Mouse (Mus musculus) limb, embryonic 12.5 days (tissue): ENCODE data around the gene Hoxc11. TPM values are rescaled to one million over a fixed set of nuclear protein-coding genes. Genes with fewer than 3 reads are reported as not detected.
A peak's percentile ranks its signal among the peaks of the same experiment; 100 is the strongest.

Experiments used
- ATAC-seq: fragments of 200-750 bp; cut with Nextera tagmentation; 2 replicates; pipeline ENCODE4 v1.8.0; 2017; ENCODE audit warnings: low read depth, moderate TSS enrichment; ENCODE audit not compliant: insufficient number of reproducible peaks, insufficient read depth, low FRiP score, low TSS enrichment
- H3K27ac ChIP-seq: fragments of 300-500 bp; sonication (generic); 2 replicates; pipeline ENCODE4 v1.5.1; 2016; ENCODE audit warnings: mild to moderate bottlenecking, moderate library complexity
- H3K27me3 ChIP-seq: fragments of 300-500 bp; sonication (generic); 2 replicates; pipeline ENCODE4 v1.6.1; 2016; ENCODE audit warnings: mild to moderate bottlenecking, moderate library complexity
- H3K36me3 ChIP-seq: fragments of 300-500 bp; sonication (generic); 2 replicates; pipeline ENCODE4 v1.6.1; 2016; ENCODE audit warnings: mild to moderate bottlenecking, moderate library complexity
- H3K4me1 ChIP-seq: fragments of 300-500 bp; sonication (generic); replicated peaks from 2 replicates; pipeline ENCODE4 v1.6.1; 2016
- H3K4me2 ChIP-seq: fragments of 300-500 bp; sonication (generic); 2 replicates; pipeline ENCODE4 v1.6.1; 2016; ENCODE audit warnings: mild to moderate bottlenecking, moderate library complexity
- H3K4me3 ChIP-seq: fragments of 300-500 bp; sonication (generic); replicated peaks from 2 replicates; pipeline ENCODE4 v1.5.1; 2016; ENCODE audit warnings: mild to moderate bottlenecking
- H3K9ac ChIP-seq: fragments of 300-500 bp; sonication (generic); replicated peaks from 2 replicates; pipeline ENCODE4 v1.6.1; 2016; ENCODE audit warnings: mild to moderate bottlenecking, moderate library complexity
- H3K9me3 ChIP-seq: fragments of 300-500 bp; sonication (generic); 2 replicates; pipeline ENCODE4 v1.6.1; 2016; ENCODE audit warnings: mild to moderate bottlenecking, moderate library complexity
- WGBS: fragments of 180-500 bp; shearing (Covaris S2); methylation state at CpG from one replicate; pipeline ENCODE4 v1.1.7; 2016; 5-methylcytosine and 5-hydroxymethylcytosine counted together
- polyA plus RNA-seq: library from polyadenylated mRNA; unstranded; fragments of >200 nt; fragmentation: Nextera tagmentation; extraction: Ambion mirVana; gene quantifications from 2 replicates; pipeline ENCODE4 v1.2.1, GENCODE M21; 2016

Hoxc11 gene
- polyA plus RNA-seq, 1 experiment from 2014 or later = 5.2 TPM

- Histone ChIP-seq H3K4me3 (no peak overlapping the region), H3K27me3 (peaks cover 100% of the 10 kb centered on the region), H3K9me3 (no peaks in the 10 kb centered on the region), H3K4me2 (no peak overlapping the region), H3K36me3 (no peaks in the 10 kb centered on the region), H3K27ac (no peak overlapping the region), H3K4me1 (peaks cover 33% of the 10 kb centered on the region), H3K9ac (no peak overlapping the region)
- 23% methylated on average over 5 of the region's 5 CpGs for WGBS
- no peak for ATAC-seq
Observed at GRCm38 (mm10) chr15:102988078-102988477, 33.9 kb downstream of the Hoxc11 start.

- no peak for ATAC-seq
- H3K4me1 ChIP-seq = peaks cover 16% of the 10 kb centered on the region
Observed at GRCm38 (mm10) chr15:102990461-102991397, 36.5 kb downstream of the Hoxc11 start, which contains the start of gene Hoxc8. Gene Hoxc8 (plus strand): TSS chr15:102990607.

GRCm38 (mm10) chr15:102991782-102992181 is 37.6 kb downstream of the Hoxc11 start:
- Histone ChIP-seq H3K27me3 (peaks cover 96% of the 10 kb centered on the region), H3K4me2 (peak overlapping the region; percentile 30; the same call in 1 of the 2 replicates), H3K4me1 (peaks cover 22% of the 10 kb centered on the region), H3K9ac (no peak overlapping the region), H3K4me3 (no peak overlapping the region), H3K36me3 (no peaks in the 10 kb centered on the region), H3K27ac (no peak overlapping the region), H3K9me3 (no peaks in the 10 kb centered on the region)
- ATAC-seq = no peak
- 5% methylated on average over 7 of the region's 7 CpGs for WGBS

More at GRCm38 (mm10) chr15:102990461-102991397, 36.5 kb downstream of the Hoxc11 start, which contains the start of gene Hoxc8:
- WGBS = 2% methylated on average over 69 of the region's 69 CpGs
- no peaks in the 10 kb centered on the region for H3K36me3 ChIP-seq
- H3K4me3 ChIP-seq = peak within 1 kb of the TSS; percentile 34
- peaks cover 96% of the 10 kb centered on the region for H3K27me3 ChIP-seq
- H3K4me2 ChIP-seq = peak within 1 kb of the TSS; percentile 63
- H3K9ac ChIP-seq = peak within 1 kb of the TSS; percentile 51
- no peaks in the 10 kb centered on the region for H3K9me3 ChIP-seq
- H3K27ac ChIP-seq = no peak within 1 kb of the TSS

- peaks cover 95% of the 10 kb centered on the region for H3K27me3 ChIP-seq
- WGBS = 5% methylated on average over 11 of the region's 11 CpGs
- no peak overlapping the region for H3K27ac ChIP-seq
- H3K9me3 ChIP-seq = no peaks in the 10 kb centered on the region
- H3K4me2 ChIP-seq = peak overlapping the region; percentile 30; the same call in 1 of the 2 replicates
- no peaks in the 10 kb centered on the region for H3K36me3 ChIP-seq
- ATAC-seq = no peak
- H3K9ac ChIP-seq = no peak overlapping the region
- peaks cover 24% of the 10 kb centered on the region for H3K4me1 ChIP-seq
- no peak overlapping the region for H3K4me3 ChIP-seq
Observed at GRCm38 (mm10) chr15:102992206-102992605, 38.0 kb downstream of the Hoxc11 start.

GRCm38 (mm10) chr15:102992863-102993262 is 38.6 kb downstream of the Hoxc11 start:
- H3K9me3 ChIP-seq = no peaks in the 10 kb centered on the region
- ATAC-seq = no peak
- WGBS = 13% methylated on average over 3 of the region's 3 CpGs
- H3K4me1 ChIP-seq = peaks cover 31% of the 10 kb centered on the region
- no peak overlapping the region for H3K4me2 ChIP-seq
- no peaks in the 10 kb centered on the region for H3K36me3 ChIP-seq
- H3K4me3 ChIP-seq = no peak overlapping the region
- no peak overlapping the region for H3K9ac ChIP-seq
- H3K27me3 ChIP-seq = peaks cover 95% of the 10 kb centered on the region
- no peak overlapping the region for H3K27ac ChIP-seq

- H3K27me3 ChIP-seq = peaks cover 95% of the 10 kb centered on the region
- H3K4me1 ChIP-seq = peaks cover 59% of the 10 kb centered on the region
- no peak overlapping the region for H3K27ac ChIP-seq
Observed at GRCm38 (mm10) chr15:102996548-102996947, 42.3 kb downstream of the Hoxc11 start.

GRCm38 (mm10) chr15:102997431-102997830 is 43.2 kb downstream of the Hoxc11 start:
- H3K9me3 ChIP-seq = no peaks in the 10 kb centered on the region
- peak overlapping the region; percentile 66 for H3K4me2 ChIP-seq
- peak overlapping the region; percentile 43 for H3K4me3 ChIP-seq
- H3K27ac ChIP-seq = no peak overlapping the region
- WGBS = 5% methylated on average over 3 of the region's 3 CpGs
- no peak overlapping the region for H3K9ac ChIP-seq
- no peaks in the 10 kb centered on the region for H3K36me3 ChIP-seq
- H3K4me1 ChIP-seq = peaks cover 61% of the 10 kb centered on the region
- ATAC-seq = no peak
- peaks cover 95% of the 10 kb centered on the region for H3K27me3 ChIP-seq

More at GRCm38 (mm10) chr15:102996548-102996947, 42.3 kb downstream of the Hoxc11 start:
- no peak for ATAC-seq
- under 1% methylated on average over 9 of the region's 9 CpGs for WGBS
- Histone ChIP-seq H3K4me2 (peak overlapping the region; percentile 15; the same call in 1 of the 2 replicates), H3K4me3 (no peak overlapping the region), H3K9me3 (no peaks in the 10 kb centered on the region), H3K9ac (no peak overlapping the region), H3K36me3 (no peaks in the 10 kb centered on the region)

GRCm38 (mm10) chr15:102997939-102998355 is 43.7 kb downstream of the Hoxc11 start, which contains the start of gene Hoxc6:
Gene Hoxc6 (plus strand): TSS chr15:102998257.
- Histone ChIP-seq H3K27me3 (peaks cover 95% of the 10 kb centered on the region), H3K4me2 (peak within 1 kb of the TSS; percentile 66), H3K27ac (peak within 1 kb of the TSS; percentile 79; the same call in 1 of the 2 replicates), H3K4me1 (peaks cover 65% of the 10 kb centered on the region), H3K9ac (peak within 1 kb of the TSS; percentile 47), H3K4me3 (peak within 1 kb of the TSS; percentile 43), H3K9me3 (no peaks in the 10 kb centered on the region), H3K36me3 (no peaks in the 10 kb centered on the region)
- ATAC-seq = peak; percentile 57; the same call in 1 of the 2 replicates
- under 1% methylated on average over 19 of the region's 19 CpGs for WGBS

GRCm38 (mm10) chr15:102998608-102999182 is 44.5 kb downstream of the Hoxc11 start:
- no peaks in the 10 kb centered on the region for H3K36me3 ChIP-seq

GRCm38 (mm10) chr15:102999183-102999831 is 45.1 kb downstream of the Hoxc11 start:
- H3K9ac ChIP-seq = peak overlapping the region; percentile 47
- no peaks in the 10 kb centered on the region for H3K9me3 ChIP-seq
- H3K4me3 ChIP-seq = peak overlapping the region; percentile 43
- H3K36me3 ChIP-seq = no peaks in the 10 kb centered on the region
- peaks cover 97% of the 10 kb centered on the region for H3K27me3 ChIP-seq
- under 1% methylated on average over 32 of the region's 33 CpGs for WGBS
- peaks cover 68% of the 10 kb centered on the region for H3K4me1 ChIP-seq
- H3K27ac ChIP-seq = peak overlapping the region; percentile 79
- peak; percentile 30; the same call in 1 of the 2 replicates for ATAC-seq
- H3K4me2 ChIP-seq = peak overlapping the region; percentile 66

More at GRCm38 (mm10) chr15:102998608-102999182, 44.5 kb downstream of the Hoxc11 start:
- H3K4me3 ChIP-seq = peak overlapping the region; percentile 43
- H3K27ac ChIP-seq = peak overlapping the region; percentile 79; the same call in 1 of the 2 replicates
- H3K4me2 ChIP-seq = peak overlapping the region; percentile 66
- 0% methylated on average over 19 of the region's 19 CpGs for WGBS
- peaks cover 96% of the 10 kb centered on the region for H3K27me3 ChIP-seq
- H3K9me3 ChIP-seq = no peaks in the 10 kb centered on the region
- peak; percentile 31; the same call in 1 of the 2 replicates for ATAC-seq
- peak overlapping the region; percentile 47 for H3K9ac ChIP-seq
- peaks cover 68% of the 10 kb centered on the region for H3K4me1 ChIP-seq
